Mouse (Mus musculus) heart, embryonic 11.5 days (tissue): ENCODE measurements around the gene Palm3. TPM values are rescaled to one million over a fixed set of nuclear protein-coding genes. Genes with fewer than 3 reads are reported as not detected.

ENCODE experiments used
- ATAC-seq: fragments of 200-750 bp; cut with Nextera tagmentation; replicated peaks from 2 replicates; pipeline ENCODE4 v1.8.0; 2017; ENCODE audit warnings: moderate library complexity; ENCODE audit not compliant: insufficient number of reproducible peaks, low FRiP score, low TSS enrichment
- H3K27ac ChIP-seq: fragments of 300-500 bp; sonication (generic); 2 replicates; pipeline ENCODE4 v1.5.1; 2014; ENCODE audit warnings: mild to moderate bottlenecking, low read depth, low read length
- H3K27me3 ChIP-seq: fragments of 300-500 bp; sonication (generic); 2 replicates; pipeline ENCODE4 v1.6.1; 2014; ENCODE audit warnings: mild to moderate bottlenecking, low read length, mixed read lengths; ENCODE audit not compliant: control insufficient read depth, insufficient read depth
- H3K36me3 ChIP-seq: fragments of 300-500 bp; sonication (generic); 2 replicates; pipeline ENCODE4 v1.6.1; 2014; ENCODE audit warnings: mild to moderate bottlenecking, low read length, moderate library complexity, mixed read lengths; ENCODE audit not compliant: control insufficient read depth, insufficient read depth
- H3K4me1 ChIP-seq: fragments of 300-500 bp; sonication (generic); 2 replicates; pipeline ENCODE4 v1.6.1; 2014; ENCODE audit warnings: low read length; ENCODE audit not compliant: control insufficient read depth, insufficient read depth
- H3K4me2 ChIP-seq: fragments of 300-500 bp; sonication (generic); 2 replicates; pipeline ENCODE4 v1.6.1; 2014; ENCODE audit warnings: mild to moderate bottlenecking, moderate library complexity
- H3K4me3 ChIP-seq: fragments of 300-500 bp; sonication (generic); 2 replicates; pipeline ENCODE4 v1.5.1; 2014; ENCODE audit warnings: low read depth, low read length
- H3K9ac ChIP-seq: fragments of 300-500 bp; sonication (generic); 2 replicates; pipeline ENCODE4 v1.6.1; 2014; ENCODE audit warnings: mild to moderate bottlenecking, low read depth, low read length, moderate library complexity
- H3K9me3 ChIP-seq: fragments of 300-500 bp; sonication (generic); replicated peaks from 2 replicates; pipeline ENCODE4 v1.6.1; 2016; ENCODE audit warnings: low read length; ENCODE audit not compliant: control insufficient read depth
- WGBS: fragments of 180-500 bp; shearing (Covaris S2); extraction: QIAGEN DNeasy Blood & Tissue Kit; methylation state at CpG from one replicate; pipeline ENCODE4 v1.1.7; 2014; ENCODE audit not compliant: insufficient replicate concordance; 5-methylcytosine and 5-hydroxymethylcytosine counted together
- polyA plus RNA-seq: library from polyadenylated mRNA; unstranded; fragments of >200 nt; fragmentation: Nextera tagmentation; extraction: Ambion mirVana; gene quantifications from 2 replicates; pipeline ENCODE4 v1.2.1, GENCODE M21; 2014

The Palm3 gene
- polyA plus RNA-seq: 0.57 and 0.77 TPM in 2 replicates

- peak within 1 kb of the TSS; percentile 24; the same call in 1 of the 2 replicates for H3K9ac ChIP-seq
- H3K4me1 ChIP-seq: peaks cover 26% of the 10 kb centered on the region
- no peak; the same call in 1 of the 2 replicates for ATAC-seq
- H3K9me3 ChIP-seq: no peaks in the 10 kb centered on the region
- WGBS: 9% methylated on average over 18 of the region's 18 CpGs
- H3K4me2 ChIP-seq: peak within 1 kb of the TSS; percentile 44
- peaks cover 20% of the 10 kb centered on the region for H3K27me3 ChIP-seq
- H3K4me3 ChIP-seq: no peak within 1 kb of the TSS
- H3K27ac ChIP-seq: no peak within 1 kb of the TSS
- no peaks in the 10 kb centered on the region for H3K36me3 ChIP-seq
Observed at GRCm38 (mm10) chr8:84021096-84021495, at the start of gene Palm3. TSS of gene Palm3 (plus strand) at chr8:84021471.

- 73% methylated on average over 6 of the region's 6 CpGs for WGBS
- H3K9ac ChIP-seq: peak overlapping the region; percentile 75
- no peaks in the 10 kb centered on the region for H3K27me3 ChIP-seq
- H3K27ac ChIP-seq: no peak overlapping the region; the same call in 1 of the 2 replicates
- peaks cover 16% of the 10 kb centered on the region for H3K36me3 ChIP-seq
- no peak for ATAC-seq
- peak overlapping the region; percentile 78 for H3K4me2 ChIP-seq
- H3K9me3 ChIP-seq: no peaks in the 10 kb centered on the region
- H3K4me3 ChIP-seq: peak overlapping the region; percentile 98
- peaks cover 18% of the 10 kb centered on the region for H3K4me1 ChIP-seq
Observed at GRCm38 (mm10) chr8:83971661-83972060, 49.6 kb upstream of the Palm3 start.

GRCm38 (mm10) chr8:83972150-83973120 is 48.8 kb upstream of the Palm3 start, which contains the start of gene Prkaca:
TSS of gene Prkaca (plus strand) at chr8:83972993.
- H3K27ac ChIP-seq: peak within 1 kb of the TSS; percentile 68
- peaks cover 16% of the 10 kb centered on the region for H3K36me3 ChIP-seq
- H3K9ac ChIP-seq: peak within 1 kb of the TSS; percentile 88
- peaks cover 26% of the 10 kb centered on the region for H3K4me1 ChIP-seq
- peak within 1 kb of the TSS; percentile 90 for H3K4me2 ChIP-seq
- under 1% methylated on average over 86 of the region's 94 CpGs for WGBS
- H3K4me3 ChIP-seq: peak within 1 kb of the TSS; percentile 98
- H3K27me3 ChIP-seq: no peaks in the 10 kb centered on the region
- H3K9me3 ChIP-seq: no peaks in the 10 kb centered on the region
- peak; percentile 99 for ATAC-seq

GRCm38 (mm10) chr8:83973161-83974031 is 47.9 kb upstream of the Palm3 start:
- H3K27ac ChIP-seq: peak overlapping the region; percentile 68
- H3K9me3 ChIP-seq: no peaks in the 10 kb centered on the region
- peaks cover 34% of the 10 kb centered on the region for H3K4me1 ChIP-seq
- H3K4me2 ChIP-seq: peak overlapping the region; percentile 90
- H3K36me3 ChIP-seq: peaks cover 12% of the 10 kb centered on the region
- peak overlapping the region; percentile 98 for H3K4me3 ChIP-seq
- peak overlapping the region; percentile 88 for H3K9ac ChIP-seq
- 4% methylated on average over 29 of the region's 37 CpGs for WGBS
- no peaks in the 10 kb centered on the region for H3K27me3 ChIP-seq
- peak; percentile 18; the same call in 1 of the 2 replicates for ATAC-seq

GRCm38 (mm10) chr8:83974521-83974920 is 46.8 kb upstream of the Palm3 start:
- 65% methylated on average over 4 of the region's 4 CpGs for WGBS
- H3K4me3 ChIP-seq: no peak overlapping the region; the same call in 1 of the 2 replicates
- H3K4me2 ChIP-seq: peak overlapping the region; percentile 90
- no peaks in the 10 kb centered on the region for H3K9me3 ChIP-seq
- H3K9ac ChIP-seq: 0 out of 2 replicates have a peak overlapping the region, but pooled peaks have one; percentile 16
- H3K36me3 ChIP-seq: peaks cover 6% of the 10 kb centered on the region
- no peak for ATAC-seq
- no peaks in the 10 kb centered on the region for H3K27me3 ChIP-seq
- H3K4me1 ChIP-seq: peaks cover 44% of the 10 kb centered on the region
- no peak overlapping the region for H3K27ac ChIP-seq

- Histone ChIP-seq H3K9ac (no peak overlapping the region), H3K4me1 (peaks cover 57% of the 10 kb centered on the region), H3K27ac (no peak overlapping the region), H3K4me2 (no peak overlapping the region), H3K27me3 (no peaks in the 10 kb centered on the region), H3K36me3 (peaks cover 6% of the 10 kb centered on the region), H3K4me3 (no peak overlapping the region), H3K9me3 (no peaks in the 10 kb centered on the region)
- WGBS: 82% methylated on average over 4 of the region's 4 CpGs
- no peak for ATAC-seq
Observed at GRCm38 (mm10) chr8:83976101-83976630, 45.1 kb upstream of the Palm3 start.

DNA sequence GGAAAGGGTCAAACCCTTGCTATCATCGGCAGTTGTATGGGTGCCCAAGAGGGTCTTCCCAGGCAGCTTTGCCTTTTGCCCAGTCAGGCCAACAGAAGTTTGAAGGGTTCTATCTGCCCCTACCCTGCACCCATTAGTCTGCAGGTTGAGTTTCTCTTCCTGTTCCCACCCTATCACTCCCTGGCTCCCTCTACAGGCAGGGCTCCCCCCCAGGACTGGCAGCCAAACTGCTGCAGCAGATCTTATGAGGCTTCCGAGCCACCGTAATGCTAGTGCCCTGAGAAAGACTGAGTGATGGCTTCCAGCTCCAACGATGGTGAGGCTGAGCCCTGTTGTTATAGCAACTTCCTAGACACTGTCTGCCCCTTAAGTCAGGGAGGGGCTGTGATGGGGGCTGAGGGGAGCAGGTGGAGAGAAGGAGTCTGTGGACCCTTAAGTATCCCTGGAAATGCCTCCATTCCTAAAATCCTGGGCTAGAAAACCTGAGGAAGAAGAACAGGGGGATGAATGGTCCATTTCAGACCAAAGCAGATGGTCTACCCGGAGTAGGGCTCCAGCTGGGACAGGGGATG is 44.4 kb upstream of the Palm3 start:
- no peak overlapping the region; the same call in 1 of the 2 replicates for H3K27ac ChIP-seq
- no peak overlapping the region for H3K4me2 ChIP-seq
- WGBS: 85% methylated on average over 5 of the region's 5 CpGs

More for the DNA sequence above, 44.4 kb upstream of the Palm3 start:
- Histone ChIP-seq H3K4me3 (no peak overlapping the region), H3K9ac (no peak overlapping the region), H3K27me3 (no peaks in the 10 kb centered on the region), H3K4me1 (peaks cover 55% of the 10 kb centered on the region), H3K36me3 (peaks cover 12% of the 10 kb centered on the region), H3K9me3 (no peaks in the 10 kb centered on the region)
- no peak for ATAC-seq
